Mouse (Mus musculus) testis, adult 2 months (tissue): Measurements from ENCODE around the gene Shld2.

Source experiments
- CTCF ChIP-seq: fragments of 200-500 bp; IDR thresholded peaks from 2 replicates; pipeline ENCODE4 v1.5.1; 2012; ENCODE audit warnings: low read depth, mild to moderate bottlenecking, inconsistent platforms, low read length, moderate library complexity; ENCODE audit not compliant: control insufficient read depth, insufficient read depth, insufficient replicate concordance
- POLR2A ChIP-seq: fragments of 200-500 bp; IDR thresholded peaks from 2 replicates; pipeline ENCODE4 v1.6.1; 2012; ENCODE audit warnings: low read depth, mild to moderate bottlenecking, inconsistent platforms, low read length, moderate library complexity; ENCODE audit not compliant: control insufficient read depth

- TF ChIP-seq CTCF (no peak), POLR2A (no peak)
These were observed 17.3 kb upstream of the Shld2 start for GRCm38 (mm10) chr14:34327618-34328017.
